Mouse (Mus musculus) adipose tissue, adult 10 weeks (tissue): Measurements from ENCODE around the gene Nr2e3. TPM values are rescaled to one million over a fixed set of nuclear protein-coding genes. Genes with fewer than 3 reads are reported as not detected.

Experiments
- polyA plus RNA-seq: library from polyadenylated mRNA; stranded (reverse); fragments of 350-450 nt; fragmentation: Illumina TruSeq; extraction: RNeasy Lipid Tissue Mini Kit (QIAGEN cat#74804); gene quantifications from one replicate; pipeline ENCODE4 v1.2.3, GENCODE M21; 2014; ENCODE audit warnings: low read depth, low replicate concordance

The Nr2e3 gene
- polyA plus RNA-seq: not detected

GRCm38 (mm10) chr9:59960559-59960958 lies at the start of gene Nr2e3:
Gene Nr2e3 (minus strand): TSS chr9:59960659.

Other genes starting within 250 kb of the Nr2e3 start
- 10.4 TPM for gene Senp8, start 209.9 kb downstream of the Nr2e3 start, polyA plus RNA-seq
- gene Myo9a, start 209.8 kb downstream of the Nr2e3 start, polyA plus RNA-seq: 8.3 TPM